Mouse (Mus musculus) brain, embryonic 14.5 days (tissue): ENCODE data around the gene Lsp1.

Experiments
- CTCF ChIP-seq: fragments of 200-500 bp; IDR thresholded peaks from 2 replicates; pipeline ENCODE4 v1.5.1; 2012; ENCODE audit warnings: inconsistent platforms, mild to moderate bottlenecking, moderate library complexity, borderline replicate concordance; ENCODE audit not compliant: insufficient read depth, insufficient read length; ENCODE audit errors: extremely low read depth
- POLR2A ChIP-seq: fragments of 200-500 bp; IDR thresholded peaks from 2 replicates; pipeline ENCODE4 v1.6.1; 2012; ENCODE audit warnings: mild to moderate bottlenecking, inconsistent platforms, borderline replicate concordance; ENCODE audit not compliant: poor library complexity, insufficient read depth, insufficient read length, severe bottlenecking; ENCODE audit errors: extremely low read depth

GRCm38 (mm10) chr7:142506501-142506900 is 45.9 kb downstream of the Lsp1 start:
- TF ChIP-seq CTCF (no peak), POLR2A (no peak)
